Mouse (Mus musculus) C2C12 (cell line): Measurements from ENCODE around the gene Cenpi. TPM values are rescaled to one million over a fixed set of nuclear protein-coding genes. Genes with fewer than 3 reads are reported as not detected.
A peak's percentile ranks its signal among the peaks of the same experiment; 100 is the strongest.
"Not testable (repeated sequence)": the region's sequence is repeated elsewhere in the genome, so short reads cannot be mapped to it uniquely, and the experiment has no call there.

Experiments used
- H3K27me3 ChIP-seq: one replicate; pipeline ENCODE4 v1.6.1; 2011; ENCODE audit not compliant: control insufficient read depth, insufficient read depth, insufficient read length
- H3K36me3 ChIP-seq: one replicate; pipeline ENCODE4 v1.6.1; 2011; ENCODE audit not compliant: control insufficient read depth, insufficient read depth
- H3K4me3 ChIP-seq: one replicate; pipeline ENCODE4 v1.5.1; 2011; ENCODE audit warnings: mild to moderate bottlenecking, control low read depth; ENCODE audit not compliant: poor library complexity, insufficient read depth, severe bottlenecking
- H3K79me2 ChIP-seq: one replicate; pipeline ENCODE4 v1.6.1; 2011; ENCODE audit not compliant: control insufficient read depth, insufficient read depth
- H3K79me3 ChIP-seq: one replicate; pipeline ENCODE4 v1.6.1; 2011; ENCODE audit warnings: low read depth, control low read depth
- H3ac ChIP-seq: one replicate; pipeline ENCODE3; 2011; ENCODE audit warnings: low read depth; ENCODE audit not compliant: control insufficient read depth, insufficient read length
- CEBPB ChIP-seq: IDR thresholded peaks from one replicate; pipeline ENCODE4 v1.6.1; 2011; ENCODE audit warnings: low read depth, mild to moderate bottlenecking, control low read depth, moderate library complexity
- CTCF ChIP-seq: IDR thresholded peaks from one replicate; pipeline ENCODE4 v1.5.1; 2011; ENCODE audit not compliant: control insufficient read depth, insufficient read depth, insufficient read length
- FOSL1 ChIP-seq: IDR thresholded peaks from one replicate; pipeline ENCODE4 v1.8.0; 2011; ENCODE audit warnings: mild to moderate bottlenecking, low read length; ENCODE audit not compliant: poor library complexity, insufficient read depth, severe bottlenecking
- MAX ChIP-seq: IDR thresholded peaks from one replicate; pipeline ENCODE4 v1.6.1; 2011; ENCODE audit warnings: mild to moderate bottlenecking, control low read depth
- MYOD1 ChIP-seq: IDR thresholded peaks from one replicate; pipeline ENCODE4 v1.6.1; 2011; ENCODE audit warnings: low read depth; ENCODE audit not compliant: control insufficient read depth, insufficient read length
- MYOG ChIP-seq: IDR thresholded peaks from one replicate; pipeline ENCODE4 v1.6.1; 2011; ENCODE audit not compliant: control insufficient read depth, insufficient read length; ENCODE audit errors: extremely low read depth
- USF1 ChIP-seq: IDR thresholded peaks from one replicate; pipeline ENCODE4 v1.6.1; 2011; ENCODE audit warnings: low read depth, mild to moderate bottlenecking, control low read depth, moderate library complexity
- polyA plus RNA-seq: library from polyadenylated mRNA; unstranded; fragments of >200 nt; fragmentation: generic; extraction: Trizol; gene quantifications from one replicate; pipeline ENCODE4 v1.2.1, GENCODE M21; 2012; ENCODE audit warnings: missing spikeins

Gene Cenpi
- polyA plus RNA-seq, 1 experiment = 10.8 TPM

DNA sequence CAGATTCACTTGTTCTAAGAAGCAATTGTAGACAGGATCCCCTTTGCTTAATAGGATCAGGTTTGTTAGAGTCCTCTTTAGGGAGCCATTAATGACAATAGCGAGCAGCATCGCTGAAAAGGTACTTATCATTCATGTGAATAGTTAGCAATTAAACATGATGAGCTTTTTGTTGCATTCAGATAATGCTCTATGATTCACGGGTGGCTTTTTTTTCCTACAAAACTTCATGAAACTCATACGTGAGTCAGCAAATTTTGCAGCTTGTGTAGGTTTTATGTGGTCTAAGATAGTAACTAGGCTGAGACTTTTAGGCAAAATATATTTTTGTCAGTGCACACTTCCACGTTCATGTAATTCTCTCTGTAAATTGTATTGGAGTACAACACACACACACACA lies 7.7 kb upstream of the Cenpi start:
- Histone ChIP-seq H3K79me2 (no peaks in the 10 kb centered on the region), H3ac (no peak overlapping the region), H3K79me3 (no peaks in the 10 kb centered on the region), H3K4me3 (no peak overlapping the region), H3K36me3 (no peaks in the 10 kb centered on the region), H3K27me3 (no peaks in the 10 kb centered on the region)
- TF ChIP-seq MYOG (no peak), CEBPB (no peak), CTCF (no peak), USF1 (no peak), FOSL1 (no peak), MAX (no peak), MYOD1 (no peak)

DNA sequence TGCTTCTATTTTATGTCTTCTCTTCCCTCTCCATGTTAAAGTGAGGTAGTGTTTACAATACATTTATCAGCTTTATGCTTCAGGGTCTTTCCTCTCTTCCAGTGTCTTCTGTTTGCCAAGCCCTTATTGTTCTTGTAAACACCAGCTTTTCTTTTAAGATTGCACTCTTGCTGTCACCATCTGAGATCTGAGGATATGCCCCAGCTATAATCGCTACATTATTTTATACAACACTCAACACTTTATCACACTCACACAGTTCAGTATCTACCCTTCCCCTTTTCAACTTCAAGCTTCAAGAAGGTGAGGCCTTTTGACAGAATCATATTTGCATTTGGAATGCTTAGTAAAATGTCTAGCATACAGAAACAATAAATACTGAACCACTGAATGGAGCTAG lies 4.6 kb upstream of the Cenpi start:
- no peaks in the 10 kb centered on the region for H3K36me3 ChIP-seq
- H3K79me3 ChIP-seq = no peaks in the 10 kb centered on the region
- H3ac ChIP-seq = no peak overlapping the region
- no peak overlapping the region for H3K4me3 ChIP-seq
- peaks cover under 1% of the 10 kb centered on the region for H3K79me2 ChIP-seq
- H3K27me3 ChIP-seq = no peaks in the 10 kb centered on the region
- TF ChIP-seq CEBPB (no peak), MYOD1 (no peak), MYOG (no peak), CTCF (no peak), FOSL1 (no peak), USF1 (no peak), MAX (no peak)

DNA sequence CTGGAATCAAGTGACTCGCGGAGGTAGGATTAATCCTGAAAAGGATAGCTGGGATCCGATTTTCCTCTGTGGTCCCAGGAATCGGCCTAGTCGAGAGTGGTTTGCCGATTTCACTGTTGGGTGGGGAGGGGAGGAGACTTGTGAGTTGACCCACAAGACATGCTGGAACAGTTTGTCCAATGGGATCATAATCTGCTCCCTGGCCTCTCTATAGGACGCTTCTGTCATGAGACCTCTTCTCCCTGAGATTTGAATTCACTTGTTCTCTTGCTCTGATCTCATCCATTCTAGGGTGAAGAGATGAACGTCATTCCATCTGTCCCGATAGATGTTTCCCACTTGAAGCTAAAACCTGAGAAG lies 371 bp downstream of the Cenpi start:
- Histone ChIP-seq H3K79me3 (peaks cover 16% of the 10 kb centered on the region), H3K36me3 (peaks cover 14% of the 10 kb centered on the region), H3K4me3 (peak overlapping the region; percentile 34), H3K79me2 (peaks cover 30% of the 10 kb centered on the region), H3K27me3 (no peaks in the 10 kb centered on the region), H3ac (peak overlapping the region; percentile 52)
- TF ChIP-seq CTCF (no peak), USF1 (peak; percentile 16)

DNA sequence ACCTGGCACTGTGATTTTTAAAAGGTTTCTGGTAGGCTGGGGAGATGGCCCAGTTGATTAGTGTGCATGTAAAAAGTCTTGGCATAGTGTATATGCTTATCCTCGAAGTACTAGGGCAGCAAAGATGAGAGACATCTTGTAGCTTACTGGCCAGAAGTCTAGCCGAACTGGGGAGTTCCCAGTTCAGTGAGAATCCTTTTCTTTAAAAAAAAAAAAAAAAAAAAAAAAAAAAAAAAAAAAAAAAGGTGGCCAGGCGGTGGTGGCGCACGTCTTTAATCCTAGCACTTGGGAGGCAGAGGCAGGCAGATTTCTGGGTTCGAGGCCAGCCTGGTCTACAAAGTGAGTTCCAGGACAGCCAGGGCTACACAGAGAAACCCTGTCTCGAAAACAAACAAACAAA lies 3.3 kb downstream of the Cenpi start:
- Histone ChIP-seq H3K79me2 (peaks cover 30% of the 10 kb centered on the region), H3K36me3 (peaks cover 23% of the 10 kb centered on the region), H3K79me3 (peaks cover 16% of the 10 kb centered on the region)
- not testable (repeated sequence) for H3K4me3 ChIP-seq, H3K27me3 ChIP-seq, H3ac ChIP-seq

DNA sequence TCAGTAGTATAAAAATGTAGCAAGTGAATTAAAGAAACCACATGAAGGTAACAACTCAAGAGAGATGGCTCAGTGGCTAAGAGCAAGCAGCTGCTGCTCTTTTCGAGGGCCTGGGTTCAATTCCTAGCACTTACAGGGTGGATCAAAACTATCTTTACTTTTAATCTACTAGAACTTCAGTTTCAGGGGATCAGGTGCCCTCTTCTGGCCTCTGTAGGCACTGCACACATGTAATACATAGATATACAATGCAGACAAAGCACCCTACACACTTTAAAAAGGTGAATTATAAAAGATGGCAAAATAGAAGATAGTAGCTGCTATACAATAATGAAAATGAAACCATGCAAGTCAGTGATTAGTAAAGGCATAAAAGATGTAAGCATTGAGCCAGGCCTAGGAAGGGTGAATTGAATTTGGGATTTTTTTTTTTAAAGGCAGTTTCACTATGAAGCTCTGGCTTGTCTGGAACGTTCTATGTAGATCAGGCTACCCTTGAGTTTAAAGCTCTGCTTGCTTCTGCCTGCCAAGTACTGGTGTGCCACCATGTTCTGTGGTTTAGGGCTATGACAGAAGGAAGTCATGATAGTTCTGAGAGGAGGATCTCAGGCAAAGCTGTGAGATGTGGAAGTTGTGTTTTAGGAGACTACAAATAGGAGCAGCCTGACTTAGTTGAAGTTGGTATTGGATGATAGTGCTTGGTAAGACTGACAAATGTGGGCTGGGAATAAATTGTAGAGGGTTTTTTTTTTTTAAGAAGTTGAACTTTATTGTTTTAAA lies 11.5 kb downstream of the Cenpi start:
- no peak for TF ChIP-seq MAX
- no peak for TF ChIP-seq FOSL1
- TF ChIP-seq MYOG = no peak
- TF ChIP-seq USF1 = no peak
- TF ChIP-seq CTCF = no peak
- TF ChIP-seq MYOD1 = no peak
- no peak for TF ChIP-seq CEBPB
- Histone ChIP-seq H3ac (no peak overlapping the region), H3K79me2 (no peaks in the 10 kb centered on the region), H3K27me3 (no peaks in the 10 kb centered on the region), H3K36me3 (peaks cover 28% of the 10 kb centered on the region), H3K79me3 (no peaks in the 10 kb centered on the region), H3K4me3 (no peak overlapping the region)

DNA sequence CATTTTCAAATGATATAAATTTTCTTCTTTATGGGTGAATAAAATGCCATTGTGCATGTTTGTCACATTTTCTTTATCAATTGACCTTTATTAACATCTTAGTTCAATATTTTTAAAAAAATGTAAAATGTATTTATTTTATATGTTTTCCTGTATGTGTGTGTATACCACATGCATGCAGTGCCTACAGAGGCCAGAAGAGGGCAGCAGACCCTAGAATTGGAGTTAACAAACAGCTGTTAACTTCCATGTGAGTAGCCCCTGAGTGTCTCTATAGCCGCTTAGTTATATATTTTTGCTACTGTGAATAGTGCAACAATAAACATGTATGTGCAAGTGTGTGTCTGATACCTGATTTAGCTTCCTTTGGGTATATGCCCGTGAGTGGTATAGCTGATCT lies 25.4 kb downstream of the Cenpi start:
- H3K79me3 ChIP-seq = peaks cover 1% of the 10 kb centered on the region
- H3K4me3 ChIP-seq = no peak overlapping the region
- H3ac ChIP-seq = no peak overlapping the region
- H3K36me3 ChIP-seq = peaks cover 27% of the 10 kb centered on the region
- no peaks in the 10 kb centered on the region for H3K27me3 ChIP-seq
- TF ChIP-seq MYOD1 (no peak), CEBPB (no peak)
- H3K79me2 ChIP-seq = no peaks in the 10 kb centered on the region

DNA sequence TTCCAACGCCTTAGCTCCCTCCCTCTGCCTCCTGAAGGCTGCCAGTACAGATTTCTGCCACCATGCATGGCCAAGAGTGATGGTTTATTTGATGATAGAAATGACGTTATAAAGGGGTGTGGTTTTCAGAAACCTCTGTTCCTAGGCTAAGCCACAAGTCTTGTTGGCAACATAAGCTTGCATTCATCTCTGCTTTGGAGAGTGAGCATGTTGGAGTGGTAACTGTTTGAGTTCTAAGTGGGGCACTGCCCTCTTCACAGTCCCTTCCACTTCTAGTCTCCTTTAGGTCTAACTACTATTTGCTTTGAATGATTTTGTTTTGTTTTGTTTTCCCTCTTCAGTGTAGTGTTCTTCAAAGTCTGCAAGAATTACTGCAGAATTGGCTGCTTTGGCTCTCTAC lies 34.9 kb downstream of the Cenpi start:
- H3K4me3 ChIP-seq = no peak overlapping the region
- H3K79me3 ChIP-seq = no peaks in the 10 kb centered on the region
- no peaks in the 10 kb centered on the region for H3K27me3 ChIP-seq
- H3K36me3 ChIP-seq = peaks cover 41% of the 10 kb centered on the region
- TF ChIP-seq MYOD1 (no peak), FOSL1 (no peak), MAX (no peak), CEBPB (no peak), MYOG (no peak), CTCF (no peak), USF1 (no peak)
- H3K79me2 ChIP-seq = no peaks in the 10 kb centered on the region
- no peak overlapping the region for H3ac ChIP-seq
